Mouse (Mus musculus) heart, embryonic 11.5 days (tissue): ENCODE measurements around the gene Mgat3. TPM values are rescaled to one million over a fixed set of nuclear protein-coding genes. Genes with fewer than 3 reads are reported as not detected.

Experiments
- ATAC-seq: fragments of 200-750 bp; cut with Nextera tagmentation; replicated peaks from 2 replicates; pipeline ENCODE4 v1.8.0; 2017; ENCODE audit warnings: moderate library complexity; ENCODE audit not compliant: insufficient number of reproducible peaks, low FRiP score, low TSS enrichment
- H3K27ac ChIP-seq: fragments of 300-500 bp; sonication (generic); 2 replicates; pipeline ENCODE4 v1.5.1; 2014; ENCODE audit warnings: mild to moderate bottlenecking, low read depth, low read length
- H3K27me3 ChIP-seq: fragments of 300-500 bp; sonication (generic); 2 replicates; pipeline ENCODE4 v1.6.1; 2014; ENCODE audit warnings: mild to moderate bottlenecking, low read length, mixed read lengths; ENCODE audit not compliant: control insufficient read depth, insufficient read depth
- H3K36me3 ChIP-seq: fragments of 300-500 bp; sonication (generic); 2 replicates; pipeline ENCODE4 v1.6.1; 2014; ENCODE audit warnings: mild to moderate bottlenecking, low read length, moderate library complexity, mixed read lengths; ENCODE audit not compliant: control insufficient read depth, insufficient read depth
- H3K4me1 ChIP-seq: fragments of 300-500 bp; sonication (generic); 2 replicates; pipeline ENCODE4 v1.6.1; 2014; ENCODE audit warnings: low read length; ENCODE audit not compliant: control insufficient read depth, insufficient read depth
- H3K4me2 ChIP-seq: fragments of 300-500 bp; sonication (generic); 2 replicates; pipeline ENCODE4 v1.6.1; 2014; ENCODE audit warnings: mild to moderate bottlenecking, moderate library complexity
- H3K4me3 ChIP-seq: fragments of 300-500 bp; sonication (generic); 2 replicates; pipeline ENCODE4 v1.5.1; 2014; ENCODE audit warnings: low read depth, low read length
- H3K9ac ChIP-seq: fragments of 300-500 bp; sonication (generic); 2 replicates; pipeline ENCODE4 v1.6.1; 2014; ENCODE audit warnings: mild to moderate bottlenecking, low read depth, low read length, moderate library complexity
- H3K9me3 ChIP-seq: fragments of 300-500 bp; sonication (generic); replicated peaks from 2 replicates; pipeline ENCODE4 v1.6.1; 2016; ENCODE audit warnings: low read length; ENCODE audit not compliant: control insufficient read depth
- WGBS: fragments of 180-500 bp; shearing (Covaris S2); extraction: QIAGEN DNeasy Blood & Tissue Kit; methylation state at CpG from one replicate; pipeline ENCODE4 v1.1.7; 2014; ENCODE audit not compliant: insufficient replicate concordance; 5-methylcytosine and 5-hydroxymethylcytosine counted together
- polyA plus RNA-seq: library from polyadenylated mRNA; unstranded; fragments of >200 nt; fragmentation: Nextera tagmentation; extraction: Ambion mirVana; gene quantifications from 2 replicates; pipeline ENCODE4 v1.2.1, GENCODE M21; 2014

The Mgat3 gene
- polyA plus RNA-seq, 1 experiment from 2014 or later: 2.1 TPM

GRCm38 (mm10) chr15:80257602-80258239 is 84.2 kb downstream of the Mgat3 start:
- ATAC-seq: no peak
- peak overlapping the region; percentile 58 for H3K9ac ChIP-seq
- H3K4me1 ChIP-seq: peaks cover 21% of the 10 kb centered on the region
- H3K27me3 ChIP-seq: no peaks in the 10 kb centered on the region
- peak overlapping the region; percentile 84 for H3K4me2 ChIP-seq
- WGBS: 37% methylated on average over 4 of the region's 4 CpGs
- no peaks in the 10 kb centered on the region for H3K9me3 ChIP-seq
- H3K36me3 ChIP-seq: peaks cover 14% of the 10 kb centered on the region
- peak overlapping the region; percentile 99 for H3K27ac ChIP-seq
- peak overlapping the region; percentile 98 for H3K4me3 ChIP-seq

- peaks cover 14% of the 10 kb centered on the region for H3K36me3 ChIP-seq
- no peaks in the 10 kb centered on the region for H3K9me3 ChIP-seq
- ATAC-seq: peak; percentile 47; the same call in 1 of the 2 replicates
- 54% methylated on average over 11 of the region's 11 CpGs for WGBS
- H3K9ac ChIP-seq: peak overlapping the region; percentile 50
- peak overlapping the region; percentile 22 for H3K4me3 ChIP-seq
- H3K4me2 ChIP-seq: peak overlapping the region; percentile 84
- peak overlapping the region; percentile 82 for H3K27ac ChIP-seq
- peaks cover 29% of the 10 kb centered on the region for H3K4me1 ChIP-seq
- no peaks in the 10 kb centered on the region for H3K27me3 ChIP-seq
Measured at GRCm38 (mm10) chr15:80258240-80259170, 85.0 kb downstream of the Mgat3 start.

GRCm38 (mm10) chr15:80259406-80260045 is 86.0 kb downstream of the Mgat3 start:
- H3K36me3 ChIP-seq: peaks cover 14% of the 10 kb centered on the region
- H3K27me3 ChIP-seq: no peaks in the 10 kb centered on the region
- peaks cover 24% of the 10 kb centered on the region for H3K4me1 ChIP-seq
- H3K9ac ChIP-seq: no peak overlapping the region
- H3K9me3 ChIP-seq: no peaks in the 10 kb centered on the region
- no peak overlapping the region for H3K27ac ChIP-seq
- WGBS: 80% methylated on average over 8 of the region's 8 CpGs
- no peak overlapping the region for H3K4me3 ChIP-seq
- H3K4me2 ChIP-seq: no peak overlapping the region
- ATAC-seq: no peak

GRCm38 (mm10) chr15:80260677-80261076 is 87.2 kb downstream of the Mgat3 start:
- ATAC-seq: no peak
- H3K27ac ChIP-seq: no peak overlapping the region
- H3K9me3 ChIP-seq: no peaks in the 10 kb centered on the region
- H3K9ac ChIP-seq: no peak overlapping the region
- H3K4me1 ChIP-seq: peaks cover 24% of the 10 kb centered on the region
- peaks cover 14% of the 10 kb centered on the region for H3K36me3 ChIP-seq
- WGBS: 12% methylated on average over 3 of the region's 3 CpGs
- no peaks in the 10 kb centered on the region for H3K27me3 ChIP-seq
- H3K4me3 ChIP-seq: no peak overlapping the region
- no peak overlapping the region for H3K4me2 ChIP-seq

GRCm38 (mm10) chr15:80261100-80261499 is 87.6 kb downstream of the Mgat3 start:
- no peak overlapping the region for H3K4me2 ChIP-seq
- H3K4me1 ChIP-seq: peaks cover 24% of the 10 kb centered on the region
- H3K9ac ChIP-seq: no peak overlapping the region
- no peak overlapping the region for H3K27ac ChIP-seq
- H3K9me3 ChIP-seq: no peaks in the 10 kb centered on the region
- WGBS: 79% methylated on average over 7 of the region's 7 CpGs
- no peak overlapping the region for H3K4me3 ChIP-seq
- no peaks in the 10 kb centered on the region for H3K27me3 ChIP-seq
- H3K36me3 ChIP-seq: peaks cover 14% of the 10 kb centered on the region
- no peak for ATAC-seq

GRCm38 (mm10) chr15:80263610-80264575 is 90.4 kb downstream of the Mgat3 start, which contains the start of gene Rps19bp1:
Gene Rps19bp1 (minus strand): TSS chr15:80264315.
- peak; percentile 80 for ATAC-seq
- Histone ChIP-seq H3K9me3 (no peaks in the 10 kb centered on the region), H3K4me2 (peak within 1 kb of the TSS; percentile 90), H3K36me3 (no peaks in the 10 kb centered on the region), H3K4me1 (peaks cover 9% of the 10 kb centered on the region), H3K27me3 (no peaks in the 10 kb centered on the region), H3K27ac (peak within 1 kb of the TSS; percentile 63), H3K4me3 (peak within 1 kb of the TSS; percentile 96), H3K9ac (peak within 1 kb of the TSS; percentile 87)
- WGBS: 1% methylated on average over 64 of the region's 66 CpGs
